Mouse (Mus musculus): ENCODE data around the gene Ldb2. TPM values are rescaled to one million over a fixed set of nuclear protein-coding genes. Genes with fewer than 3 reads are reported as not detected.

Gene Ldb2
- polyA plus RNA-seq, 1 experiment from 2014 or later: 4.9 TPM

DNA sequence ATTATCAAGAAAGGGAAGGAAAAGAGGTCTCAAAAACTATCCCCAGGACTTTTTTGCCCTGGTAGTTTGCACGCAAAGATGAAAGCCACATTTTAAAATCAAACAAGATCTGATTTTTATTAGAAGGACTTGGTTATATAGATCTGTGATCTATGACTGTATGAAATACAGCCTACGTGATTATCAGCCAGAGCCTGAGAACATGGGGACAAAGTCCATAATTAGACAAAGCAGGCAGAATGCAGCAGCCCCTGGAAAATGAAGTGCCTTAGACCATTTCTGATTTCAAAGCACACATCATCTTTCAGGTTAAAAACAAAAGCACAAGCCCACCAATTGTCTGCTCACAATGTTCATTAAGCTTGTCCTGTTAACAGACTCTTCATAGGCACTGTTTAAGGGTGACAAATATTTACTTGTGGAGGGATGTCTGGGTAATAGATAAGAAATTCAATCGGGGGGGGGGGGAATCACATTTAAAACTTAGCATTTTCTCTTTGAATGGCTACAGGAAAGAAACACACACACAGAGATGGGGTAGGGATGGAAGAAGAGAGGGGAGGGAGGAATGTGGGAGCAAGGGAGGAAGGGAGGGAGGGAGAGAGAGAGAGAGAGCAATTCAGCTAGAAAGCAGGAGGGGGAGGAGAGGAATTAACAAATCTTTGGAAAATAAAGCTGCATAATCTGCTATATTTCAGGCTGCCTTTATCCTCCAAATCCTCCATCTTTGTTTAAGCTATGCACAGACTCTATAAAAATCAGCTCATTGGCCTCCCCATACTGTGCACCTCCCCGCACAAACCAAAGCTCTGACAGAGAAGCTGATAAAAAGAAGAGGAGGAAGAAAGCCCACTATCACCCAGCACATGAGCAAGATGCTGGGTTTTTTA, 153.3 kb downstream of the Ldb2 start:
- H3K4me1 ChIP-seq (ENCODE audit: insufficient read depth): no peaks in the 10 kb centered on the region
- WGBS (ENCODE audit: insufficient replicate concordance): 54% methylated on average over 4 of the region's 4 CpGs
- H3K27ac ChIP-seq (ENCODE audit: low read depth): no peak overlapping the region
- no peak overlapping the region for H3K4me3 ChIP-seq (ENCODE audit: low read depth, low read length)
- H3K4me2 ChIP-seq (ENCODE audit: low read depth, low read length): no peak overlapping the region
- DNase-seq (no peak), ATAC-seq (no peak)
- no peaks in the 10 kb centered on the region for H3K27me3 ChIP-seq (ENCODE audit: insufficient read depth, low read length)
- H3K9me3 ChIP-seq (ENCODE audit: low read length): no peaks in the 10 kb centered on the region
- H3K9ac ChIP-seq (replicated peaks): no peak overlapping the region
- no peak for TF ChIP-seq CTCF (IDR thresholded peaks at IDR 0.05; ENCODE audit: low read depth)
- no peak for TF ChIP-seq EP300 (IDR thresholded peaks at IDR 0.05; ENCODE audit: low read depth)
- H3K36me3 ChIP-seq (replicated peaks; ENCODE audit: insufficient read depth, low read length): no peaks in the 10 kb centered on the region

DNA sequence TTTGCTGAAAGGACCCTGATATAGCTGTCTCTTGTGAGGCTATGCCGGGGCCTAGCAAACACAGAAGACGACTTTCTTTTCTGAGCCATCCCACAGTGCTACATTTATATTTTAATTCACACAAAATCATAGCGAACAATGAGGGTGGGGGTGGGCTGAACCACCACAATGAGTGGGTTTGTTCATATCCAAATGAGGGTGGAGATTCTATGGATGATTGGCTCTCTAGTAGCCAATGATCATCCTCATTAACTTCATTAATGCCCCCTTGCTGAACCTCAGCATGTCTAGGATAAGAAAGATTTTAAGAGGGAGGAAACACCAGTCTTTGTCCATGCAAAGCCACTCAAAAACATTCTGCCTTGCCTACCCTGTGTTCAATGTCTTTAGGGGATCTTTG, 156.4 kb downstream of the Ldb2 start:
- H3K27ac ChIP-seq (ENCODE audit: low read depth): no peak overlapping the region
- WGBS (ENCODE audit: insufficient replicate concordance): 79% methylated on average over 3 of the region's 3 CpGs
- no peaks in the 10 kb centered on the region for H3K27me3 ChIP-seq (ENCODE audit: insufficient read depth, low read length)
- H3K4me2 ChIP-seq (ENCODE audit: low read depth, low read length): no peak overlapping the region
- no peaks in the 10 kb centered on the region for H3K4me1 ChIP-seq (ENCODE audit: insufficient read depth)
- no peaks in the 10 kb centered on the region for H3K9me3 ChIP-seq (ENCODE audit: low read length)
- no peak overlapping the region for H3K4me3 ChIP-seq (ENCODE audit: low read depth, low read length)
- no peak for ATAC-seq
- no peak overlapping the region for H3K9ac ChIP-seq (replicated peaks)
- H3K36me3 ChIP-seq (replicated peaks; ENCODE audit: insufficient read depth, low read length): no peaks in the 10 kb centered on the region
- no peak for DNase-seq
- TF ChIP-seq EP300 (IDR thresholded peaks at IDR 0.05; ENCODE audit: low read depth) (no peak), CTCF (IDR thresholded peaks at IDR 0.05; ENCODE audit: low read depth) (no peak)

DNA sequence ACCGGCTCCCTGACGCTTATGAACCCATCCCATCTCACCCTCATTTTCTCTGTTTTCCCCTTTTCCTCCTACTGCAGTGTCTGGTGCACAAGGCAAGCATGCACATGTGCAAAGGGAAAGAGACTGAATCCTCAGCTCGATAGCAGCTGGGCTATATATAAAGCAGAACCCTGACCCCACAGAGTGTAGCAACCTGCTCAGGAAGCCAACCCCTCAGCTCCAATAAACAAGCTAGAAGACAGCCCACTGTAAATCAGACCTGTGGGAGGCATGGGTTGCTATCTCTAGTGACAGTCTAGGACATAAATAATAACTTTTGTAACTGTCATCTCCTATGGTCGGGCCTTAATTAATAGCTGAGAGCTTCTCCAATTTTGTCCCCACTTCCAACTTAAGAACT, 158.4 kb downstream of the Ldb2 start:
- Histone ChIP-seq H3K9me3 (ENCODE audit: low read length) (no peaks in the 10 kb centered on the region), H3K36me3 (replicated peaks; ENCODE audit: insufficient read depth, low read length) (no peaks in the 10 kb centered on the region), H3K27ac (ENCODE audit: low read depth) (no peak overlapping the region), H3K9ac (replicated peaks) (no peak overlapping the region), H3K4me3 (ENCODE audit: low read depth, low read length) (no peak overlapping the region), H3K4me1 (ENCODE audit: insufficient read depth) (no peaks in the 10 kb centered on the region), H3K4me2 (ENCODE audit: low read depth, low read length) (no peak overlapping the region), H3K27me3 (ENCODE audit: insufficient read depth, low read length) (no peaks in the 10 kb centered on the region)
- 65% methylated on average over 4 of the region's 4 CpGs for WGBS (ENCODE audit: insufficient replicate concordance)
- TF ChIP-seq CTCF (IDR thresholded peaks at IDR 0.05; ENCODE audit: low read depth): no peak
- no peak for TF ChIP-seq EP300 (IDR thresholded peaks at IDR 0.05; ENCODE audit: low read depth)
- ATAC-seq: no peak
- DNase-seq: no peak

DNA sequence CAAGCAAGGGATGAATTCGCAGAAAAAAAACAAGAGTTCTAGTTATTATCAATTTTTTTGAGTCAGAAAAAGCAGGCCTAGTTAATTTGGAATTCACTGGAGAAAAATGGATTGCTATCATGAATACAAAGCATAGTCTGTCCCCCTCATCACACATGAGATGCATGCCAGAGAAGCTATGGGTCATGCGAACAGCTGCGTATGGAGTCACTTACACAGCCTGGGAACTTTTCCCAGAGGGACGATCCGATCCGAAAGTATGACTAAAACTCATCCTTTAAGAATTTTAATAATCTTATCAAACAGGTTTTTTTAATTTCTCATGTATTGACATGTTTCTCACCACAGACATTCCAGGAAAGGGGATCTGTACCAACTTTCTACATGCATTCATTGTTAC, 163.9 kb downstream of the Ldb2 start:
- no peaks in the 10 kb centered on the region for H3K27me3 ChIP-seq (ENCODE audit: insufficient read depth, low read length)
- no peak for DNase-seq
- H3K36me3 ChIP-seq (replicated peaks; ENCODE audit: insufficient read depth, low read length): no peaks in the 10 kb centered on the region
- H3K4me3 ChIP-seq (ENCODE audit: low read depth, low read length): no peak overlapping the region
- WGBS (ENCODE audit: insufficient replicate concordance): 80% methylated on average over 6 of the region's 6 CpGs
- no peak overlapping the region for H3K27ac ChIP-seq (ENCODE audit: low read depth)
- H3K9ac ChIP-seq (replicated peaks): no peak overlapping the region
- H3K4me1 ChIP-seq (ENCODE audit: insufficient read depth): no peaks in the 10 kb centered on the region
- TF ChIP-seq CTCF (IDR thresholded peaks at IDR 0.05; ENCODE audit: low read depth): no peak
- no peak for TF ChIP-seq EP300 (IDR thresholded peaks at IDR 0.05; ENCODE audit: low read depth)
- H3K9me3 ChIP-seq (ENCODE audit: low read length): no peaks in the 10 kb centered on the region
- H3K4me2 ChIP-seq (ENCODE audit: low read depth, low read length): no peak overlapping the region
- ATAC-seq: no peak

DNA sequence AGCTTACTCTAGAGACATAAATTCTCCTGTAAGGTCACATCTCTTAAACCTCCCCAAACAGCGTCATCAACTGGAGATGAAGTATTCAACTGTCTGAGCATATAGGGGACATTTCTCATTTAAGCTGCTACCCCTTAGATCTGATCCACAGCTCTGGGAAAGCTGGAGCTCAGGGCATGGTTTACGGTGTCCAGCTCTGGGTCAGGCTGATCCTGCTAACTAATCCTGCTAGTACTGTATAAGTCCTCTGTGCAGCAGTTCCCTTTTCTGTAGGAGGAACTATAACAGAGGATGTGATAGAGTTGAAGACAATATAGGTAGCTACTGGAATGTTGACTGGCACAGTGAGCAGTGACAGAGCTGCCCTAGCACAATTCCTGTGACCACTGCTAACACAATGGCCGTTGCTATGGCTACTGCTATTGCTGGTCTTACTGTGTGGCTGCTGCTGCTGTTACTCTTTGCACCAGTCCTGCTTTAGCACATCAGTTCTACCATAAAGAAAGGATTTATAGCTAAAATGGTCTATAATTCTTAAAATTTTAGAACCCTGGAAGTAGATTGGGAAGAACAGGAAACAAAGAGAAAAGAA, 170.3 kb downstream of the Ldb2 start:
- H3K9ac ChIP-seq (replicated peaks): no peak overlapping the region
- H3K27me3 ChIP-seq (ENCODE audit: insufficient read depth, low read length): no peaks in the 10 kb centered on the region
- no peak for DNase-seq
- ATAC-seq: no peak
- H3K4me2 ChIP-seq (ENCODE audit: low read depth, low read length): no peak overlapping the region
- H3K27ac ChIP-seq (ENCODE audit: low read depth): no peak overlapping the region
- H3K4me3 ChIP-seq (ENCODE audit: low read depth, low read length): no peak overlapping the region
- H3K4me1 ChIP-seq (ENCODE audit: insufficient read depth): no peaks in the 10 kb centered on the region
- TF ChIP-seq CTCF (IDR thresholded peaks at IDR 0.05; ENCODE audit: low read depth): no peak
- no peak for TF ChIP-seq EP300 (IDR thresholded peaks at IDR 0.05; ENCODE audit: low read depth)
- H3K9me3 ChIP-seq (ENCODE audit: low read length): no peaks in the 10 kb centered on the region
- WGBS (ENCODE audit: insufficient replicate concordance): 67% methylated on average over 3 of the region's 3 CpGs
- no peaks in the 10 kb centered on the region for H3K36me3 ChIP-seq (replicated peaks; ENCODE audit: insufficient read depth, low read length)

DNA sequence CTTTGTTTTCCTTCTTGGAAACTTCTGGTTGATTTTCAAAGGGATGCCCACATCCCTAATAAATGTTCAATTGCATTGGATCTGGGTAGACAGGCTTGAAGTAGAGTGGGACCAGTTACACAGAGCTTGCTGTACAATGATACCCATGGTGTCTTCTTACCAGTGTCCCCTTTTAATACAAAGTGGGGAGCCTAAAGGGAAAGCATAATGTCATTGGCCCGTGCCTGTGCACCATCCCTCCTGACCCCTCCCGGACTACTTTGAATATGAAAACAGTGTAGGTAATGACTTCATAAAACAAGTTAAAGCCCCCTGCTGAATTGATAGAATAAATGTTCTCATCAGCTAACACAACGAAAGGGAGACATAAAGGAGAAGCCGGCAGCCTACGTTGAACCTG, 172.0 kb downstream of the Ldb2 start:
- TF ChIP-seq CTCF (IDR thresholded peaks at IDR 0.05; ENCODE audit: low read depth) (no peak), EP300 (IDR thresholded peaks at IDR 0.05; ENCODE audit: low read depth) (no peak)
- ATAC-seq: no peak
- H3K4me1 ChIP-seq (ENCODE audit: insufficient read depth): no peaks in the 10 kb centered on the region
- no peak overlapping the region for H3K27ac ChIP-seq (ENCODE audit: low read depth)
- H3K9me3 ChIP-seq (ENCODE audit: low read length): no peaks in the 10 kb centered on the region
- no peak overlapping the region for H3K4me2 ChIP-seq (ENCODE audit: low read depth, low read length)
- H3K36me3 ChIP-seq (replicated peaks; ENCODE audit: insufficient read depth, low read length): no peaks in the 10 kb centered on the region
- H3K27me3 ChIP-seq (ENCODE audit: insufficient read depth, low read length): no peaks in the 10 kb centered on the region
- WGBS (ENCODE audit: insufficient replicate concordance): 79% methylated on average over 5 of the region's 5 CpGs
- no peak overlapping the region for H3K4me3 ChIP-seq (ENCODE audit: low read depth, low read length)
- no peak for DNase-seq
- no peak overlapping the region for H3K9ac ChIP-seq (replicated peaks)

Data from liver, postnatal 0 days (tissue).